Mouse (Mus musculus) heart, postnatal 25 days (tissue): ENCODE measurements around the gene Chst12. TPM values are rescaled to one million over a fixed set of nuclear protein-coding genes. Genes with fewer than 3 reads are reported as not detected.

ENCODE experiments used
- DNase-seq: peaks from one replicate; pipeline ENCODE4 v3.0.0; 2022; ENCODE audit warnings: low spot score
- intact Hi-C: fragments of 180-260 bp; cut with DNase I; formaldehyde crosslinking; loops from one replicate; pipeline ENCODE4 v1.15.1; 2025
- total RNA-seq, 2 experiments: library from RNA; stranded (reverse); gene quantifications; 2 replicates each; pipeline ENCODE4 v1.2.3; 2021

Chst12 gene
- total RNA-seq, 2 experiments from 2014 or later, result 6.1 to 6.9 TPM

- intact Hi-C loops, result no loop called here
- no peak for DNase-seq
Observed at GRCm38 (mm10) chr5:140514799-140515486, 9.6 kb downstream of the Chst12 start.

- DNase-seq, result no peak
- intact Hi-C loops, result no loop called here
Observed at GRCm38 (mm10) chr5:140517159-140517920, 12.0 kb downstream of the Chst12 start.

- intact Hi-C loops, result no loop called here
- no peak for DNase-seq
Observed at GRCm38 (mm10) chr5:140517921-140518230, 12.5 kb downstream of the Chst12 start.

- intact Hi-C loops, result no loop called here
- DNase-seq, result no peak
Observed at GRCm38 (mm10) chr5:140521196-140521595, 15.8 kb downstream of the Chst12 start.

- no peak for DNase-seq
- intact Hi-C loops, result loop anchor here (1.0 to 5.0 kb wide), 2 partner anchors 9 to 39 kb away; no protein-coding TSS in a partner anchor
Observed at GRCm38 (mm10) chr5:140526754-140527153, 21.4 kb downstream of the Chst12 start.

- DNase-seq, result no peak
Observed at GRCm38 (mm10) chr5:140538111-140538683, 32.8 kb downstream of the Chst12 start.

GRCm38 (mm10) chr5:140540106-140540505, 34.8 kb downstream of the Chst12 start:
- peak; percentile 56 for DNase-seq
- intact Hi-C loops, result loop anchor here (1.0 to 2.0 kb wide), 4 partner anchors 79 to 209 kb away; no protein-coding TSS in a partner anchor

More at GRCm38 (mm10) chr5:140538111-140538683, 32.8 kb downstream of the Chst12 start:
- intact Hi-C loops, result loop anchor here (5.0 to 10.0 kb wide), 3 partner anchors 121 to 701 kb away; partner anchors contain the start of gene Eif3b

- no peak for DNase-seq
- intact Hi-C loops, result no loop called here
Observed at GRCm38 (mm10) chr5:140542811-140543575, 37.6 kb downstream of the Chst12 start.

- DNase-seq, result no peak
- intact Hi-C loops, result no loop called here
Observed at GRCm38 (mm10) chr5:140545651-140546050, 40.3 kb downstream of the Chst12 start.

- intact Hi-C loops, result no loop called here
- DNase-seq, result no peak
Observed at GRCm38 (mm10) chr5:140546332-140546731, 41.0 kb downstream of the Chst12 start.

GRCm38 (mm10) chr5:140549306-140550047, 44.1 kb downstream of the Chst12 start:
- DNase-seq, result no peak
- intact Hi-C loops, result no loop called here

- intact Hi-C loops, result no loop called here
- no peak for DNase-seq
Observed at GRCm38 (mm10) chr5:140553719-140554118, 48.4 kb downstream of the Chst12 start.

- no peak for DNase-seq
- intact Hi-C loops, result no loop called here
Observed at GRCm38 (mm10) chr5:140556859-140557258, 51.5 kb downstream of the Chst12 start.

- no peak for DNase-seq
- intact Hi-C loops, result no loop called here
Observed at GRCm38 (mm10) chr5:140562601-140563000, 57.3 kb downstream of the Chst12 start.

- no peak for DNase-seq
- intact Hi-C loops, result no loop called here
Observed at GRCm38 (mm10) chr5:140564896-140565295, 59.5 kb downstream of the Chst12 start, which contains the start of gene Grifin. Gene Grifin (minus strand): TSS chr5:140565071.

GRCm38 (mm10) chr5:140565451-140565850, 60.1 kb downstream of the Chst12 start:
- intact Hi-C loops, result no loop called here
- peak; percentile 69 for DNase-seq

- intact Hi-C loops, result no loop called here
- no peak for DNase-seq
Observed at GRCm38 (mm10) chr5:140565856-140566255, 60.5 kb downstream of the Chst12 start.

- intact Hi-C loops, result no loop called here
- no peak for DNase-seq
Observed at GRCm38 (mm10) chr5:140566271-140566670, 60.9 kb downstream of the Chst12 start.

GRCm38 (mm10) chr5:140567321-140567720, 62.0 kb downstream of the Chst12 start:
- peak; percentile 61 for DNase-seq
- intact Hi-C loops, result loop anchor here (1.0 kb wide), 1 partner anchor 52 kb away; no protein-coding TSS in a partner anchor
